Mouse (Mus musculus) liver, embryonic 14 days (tissue): Measurements from ENCODE around the gene Eya2. TPM values are rescaled to one million over a fixed set of nuclear protein-coding genes. Genes with fewer than 3 reads are reported as not detected.

ENCODE experiments used
- polyA plus RNA-seq: library from polyadenylated mRNA; depleted of rRNA; stranded (reverse); fragments of >200 nt; gene quantifications from 2 replicates; pipeline ENCODE4 v1.2.3, GENCODE M21; 2012; rRNA removed

The Eya2 gene
- 0.20 and 0.29 TPM in 2 replicates for polyA plus RNA-seq

DNA sequence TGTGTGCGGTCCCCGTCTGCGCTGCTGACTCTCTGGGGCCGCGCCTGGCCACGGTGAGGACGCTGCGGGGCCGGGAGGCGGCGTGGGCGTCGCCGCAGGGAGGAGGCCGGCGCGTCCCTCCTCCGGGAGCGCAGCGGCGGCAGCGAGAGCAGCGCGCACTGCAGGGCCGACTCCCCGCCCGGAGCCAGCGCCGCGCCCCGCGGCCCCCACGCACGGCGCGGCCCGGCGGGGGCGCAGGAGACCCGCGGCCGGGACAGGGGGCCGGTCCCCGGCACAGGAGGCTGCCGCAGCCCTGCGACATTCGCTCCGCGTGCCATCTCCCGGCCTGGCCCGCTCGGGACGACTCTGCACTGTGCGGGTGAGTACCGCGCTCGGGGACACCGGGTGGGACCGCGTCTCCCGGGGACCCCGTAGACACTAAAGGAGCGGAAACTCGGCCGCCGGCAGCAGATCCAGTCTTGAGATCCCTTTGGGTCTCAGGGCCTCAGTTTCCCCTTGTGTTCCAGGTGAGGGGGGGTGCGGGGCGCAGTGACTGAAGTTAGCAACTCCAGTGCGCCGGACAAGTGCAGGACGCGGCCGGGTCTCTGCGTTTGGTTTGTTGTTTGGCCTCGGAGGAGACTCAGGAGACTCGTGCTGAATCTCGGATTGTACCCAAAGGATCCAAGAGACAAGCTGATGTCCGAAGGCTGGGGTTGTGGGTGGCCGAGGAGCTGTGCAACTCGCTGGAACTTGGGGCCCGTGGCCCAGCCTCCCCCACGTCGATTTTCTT lies at the start of gene Eya2:
Gene Eya2 (plus strand): TSS at position 126 of the 769 bp plus-strand sequence.

Other genes starting within 250 kb of the Eya2 start
- 0.02 and 0.06 TPM in 2 replicates for gene Zfp663, start 226.3 kb upstream of the Eya2 start, polyA plus RNA-seq
- 0.75 and 0.89 TPM in 2 replicates for gene Zfp334, start 206.8 kb upstream of the Eya2 start, polyA plus RNA-seq
- 0.80 and 0.92 TPM in 2 replicates for gene Ocstamp, start 194.6 kb upstream of the Eya2 start, polyA plus RNA-seq
- gene Slc13a3, start 121.8 kb upstream of the Eya2 start, polyA plus RNA-seq: 3.1 and 3.6 TPM in 2 replicates
- 7.0 and 8.0 TPM in 2 replicates for gene Trp53rka, start 101.7 kb upstream of the Eya2 start, polyA plus RNA-seq
- 0.15 and 0.21 TPM in 2 replicates for gene Slc2a10, start 91.2 kb upstream of the Eya2 start, polyA plus RNA-seq